Mouse (Mus musculus) erythroblast, embryonic 14.5 days (primary cell): Measurements from ENCODE around the gene Lsm14a. TPM values are rescaled to one million over a fixed set of nuclear protein-coding genes. Genes with fewer than 3 reads are reported as not detected.
A peak's percentile ranks its signal among the peaks of the same experiment; 100 is the strongest.

Experiments
- H3K27me3 ChIP-seq: 2 replicates; pipeline ENCODE4 v1.6.1; 2012; ENCODE audit warnings: inconsistent platforms; ENCODE audit not compliant: control insufficient read depth
- H3K36me3 ChIP-seq: 2 replicates; pipeline ENCODE4 v1.6.1; 2012; ENCODE audit warnings: mild to moderate bottlenecking, inconsistent platforms; ENCODE audit not compliant: control insufficient read depth
- H3K4me1 ChIP-seq: 2 replicates; pipeline ENCODE4 v1.6.1; 2012; ENCODE audit warnings: inconsistent platforms; ENCODE audit not compliant: control insufficient read depth
- H3K4me3 ChIP-seq: replicated peaks from 2 replicates; pipeline ENCODE3; 2012; ENCODE audit warnings: moderate library complexity, mild to moderate bottlenecking, inconsistent platforms
- H3K9me3 ChIP-seq: 2 replicates; pipeline ENCODE4 v1.6.1; 2012; ENCODE audit warnings: low read length, inconsistent platforms, mixed read lengths; ENCODE audit not compliant: control insufficient read depth
- GATA1 ChIP-seq: IDR thresholded peaks from 2 replicates; pipeline ENCODE4 v1.6.1; 2012; ENCODE audit warnings: low read length, inconsistent platforms, mixed read lengths
- TAL1 ChIP-seq: IDR thresholded peaks from 3 replicates; pipeline ENCODE4 v1.6.1; 2012; ENCODE audit warnings: low read length, inconsistent platforms, mixed read lengths
- polyA plus RNA-seq: library from polyadenylated mRNA; stranded (reverse); fragments of >175 nt; gene quantifications from 2 replicates; pipeline ENCODE4 v1.2.3, GENCODE M21; 2012

The Lsm14a gene
- polyA plus RNA-seq, 1 experiment = 2.8 TPM

- H3K4me3 ChIP-seq = peak overlapping the region; percentile 70
- peaks cover 36% of the 10 kb centered on the region for H3K36me3 ChIP-seq
- peaks cover 48% of the 10 kb centered on the region for H3K4me1 ChIP-seq
- no peaks in the 10 kb centered on the region for H3K27me3 ChIP-seq
- TF ChIP-seq TAL1 = no peak
- no peak for TF ChIP-seq GATA1
- H3K9me3 ChIP-seq = no peaks in the 10 kb centered on the region
Observed at GRCm38 (mm10) chr7:34387784-34388444, 5.2 kb downstream of the Lsm14a start.

GRCm38 (mm10) chr7:34382803-34383202 lies 10.3 kb downstream of the Lsm14a start:
- Histone ChIP-seq H3K4me1 (peaks cover 51% of the 10 kb centered on the region), H3K9me3 (no peaks in the 10 kb centered on the region), H3K4me3 (no peak overlapping the region), H3K36me3 (peaks cover 49% of the 10 kb centered on the region), H3K27me3 (no peaks in the 10 kb centered on the region)
- TF ChIP-seq TAL1 = no peak
- no peak for TF ChIP-seq GATA1

GRCm38 (mm10) chr7:34381733-34382132 lies 11.4 kb downstream of the Lsm14a start:
- Histone ChIP-seq H3K36me3 (peaks cover 42% of the 10 kb centered on the region), H3K4me1 (peaks cover 42% of the 10 kb centered on the region), H3K9me3 (no peaks in the 10 kb centered on the region), H3K4me3 (no peak overlapping the region), H3K27me3 (no peaks in the 10 kb centered on the region)
- no peak for TF ChIP-seq GATA1
- no peak for TF ChIP-seq TAL1

GRCm38 (mm10) chr7:34380311-34380710 lies 12.8 kb downstream of the Lsm14a start:
- Histone ChIP-seq H3K4me1 (peaks cover 35% of the 10 kb centered on the region), H3K4me3 (no peak overlapping the region)

GRCm38 (mm10) chr7:34373906-34374305 lies 19.2 kb downstream of the Lsm14a start:
- H3K36me3 ChIP-seq = peaks cover 80% of the 10 kb centered on the region

More at GRCm38 (mm10) chr7:34380311-34380710, 12.8 kb downstream of the Lsm14a start:
- peaks cover 44% of the 10 kb centered on the region for H3K36me3 ChIP-seq
- no peaks in the 10 kb centered on the region for H3K9me3 ChIP-seq
- no peak for TF ChIP-seq GATA1
- no peak for TF ChIP-seq TAL1
- H3K27me3 ChIP-seq = no peaks in the 10 kb centered on the region

GRCm38 (mm10) chr7:34355629-34356028 lies 37.5 kb downstream of the Lsm14a start:
- H3K36me3 ChIP-seq = peaks cover 86% of the 10 kb centered on the region

More at GRCm38 (mm10) chr7:34373906-34374305, 19.2 kb downstream of the Lsm14a start:
- H3K27me3 ChIP-seq = no peaks in the 10 kb centered on the region
- H3K9me3 ChIP-seq = no peaks in the 10 kb centered on the region
- TF ChIP-seq TAL1 (no peak), GATA1 (no peak)
- H3K4me3 ChIP-seq = no peak overlapping the region
- peaks cover 8% of the 10 kb centered on the region for H3K4me1 ChIP-seq

GRCm38 (mm10) chr7:34351997-34352396 lies 41.1 kb downstream of the Lsm14a start:
- Histone ChIP-seq H3K36me3 (peaks cover 97% of the 10 kb centered on the region), H3K4me1 (no peaks in the 10 kb centered on the region), H3K4me3 (no peak overlapping the region), H3K27me3 (no peaks in the 10 kb centered on the region), H3K9me3 (no peaks in the 10 kb centered on the region)
- TF ChIP-seq GATA1 = no peak
- TF ChIP-seq TAL1 = no peak

More at GRCm38 (mm10) chr7:34355629-34356028, 37.5 kb downstream of the Lsm14a start:
- H3K4me3 ChIP-seq = no peak overlapping the region
- no peaks in the 10 kb centered on the region for H3K9me3 ChIP-seq
- no peak for TF ChIP-seq TAL1
- TF ChIP-seq GATA1 = no peak
- no peaks in the 10 kb centered on the region for H3K4me1 ChIP-seq
- no peaks in the 10 kb centered on the region for H3K27me3 ChIP-seq

GRCm38 (mm10) chr7:34350166-34350565 lies 42.9 kb downstream of the Lsm14a start:
- H3K4me3 ChIP-seq = no peak overlapping the region
- peaks cover 99% of the 10 kb centered on the region for H3K36me3 ChIP-seq
- TF ChIP-seq TAL1 (no peak), GATA1 (no peak)
- no peaks in the 10 kb centered on the region for H3K4me1 ChIP-seq
- H3K27me3 ChIP-seq = no peaks in the 10 kb centered on the region
- H3K9me3 ChIP-seq = no peaks in the 10 kb centered on the region

- Histone ChIP-seq H3K36me3 (peaks cover 99% of the 10 kb centered on the region), H3K9me3 (no peaks in the 10 kb centered on the region), H3K4me1 (no peaks in the 10 kb centered on the region), H3K4me3 (no peak overlapping the region), H3K27me3 (no peaks in the 10 kb centered on the region)
- TF ChIP-seq GATA1 (no peak), TAL1 (no peak)
Observed at GRCm38 (mm10) chr7:34348011-34348410, 45.1 kb downstream of the Lsm14a start.
